Mouse (Mus musculus) heart, postnatal 0 days (tissue): ENCODE data around the gene Prdm2. TPM values are rescaled to one million over a fixed set of nuclear protein-coding genes. Genes with fewer than 3 reads are reported as not detected.

ENCODE experiments used
- ATAC-seq: fragments of 200-750 bp; cut with Nextera tagmentation; 2 replicates; pipeline ENCODE4 v1.8.0; 2017; ENCODE audit warnings: low read depth, moderate number of reproducible peaks, moderate library complexity; ENCODE audit not compliant: insufficient read depth
- DNase-seq: peaks from one replicate; pipeline ENCODE4 v3.0.0-alpha.2; 2016; ENCODE audit warnings: low spot score
- H3K27ac ChIP-seq: fragments of 300-500 bp; sonication (generic); 2 replicates; pipeline ENCODE4 v1.5.1; 2014; ENCODE audit warnings: low read depth, mild to moderate bottlenecking
- H3K27me3 ChIP-seq: fragments of 300-500 bp; sonication (generic); 2 replicates; pipeline ENCODE4 v1.6.1; 2014; ENCODE audit warnings: low read length, mixed read lengths; ENCODE audit not compliant: control insufficient read depth, insufficient read depth
- H3K36me3 ChIP-seq: fragments of 300-500 bp; sonication (generic); replicated peaks from 2 replicates; pipeline ENCODE4 v1.6.1; 2014; ENCODE audit warnings: low read length, mixed read lengths; ENCODE audit not compliant: control insufficient read depth, insufficient read depth
- H3K4me1 ChIP-seq: fragments of 300-500 bp; sonication (generic); 2 replicates; pipeline ENCODE4 v1.6.1; 2014; ENCODE audit warnings: antibody characterized with exemption; ENCODE audit not compliant: control insufficient read depth, insufficient read depth
- H3K4me2 ChIP-seq: fragments of 300-500 bp; sonication (generic); 2 replicates; pipeline ENCODE4 v1.6.1; 2014; ENCODE audit warnings: low read depth, mild to moderate bottlenecking, low read length, moderate library complexity
- H3K4me3 ChIP-seq: fragments of 300-500 bp; sonication (generic); 2 replicates; pipeline ENCODE4 v1.5.1; 2014; ENCODE audit warnings: low read depth, low read length
- H3K9ac ChIP-seq: fragments of 300-500 bp; sonication (generic); replicated peaks from 2 replicates; pipeline ENCODE4 v1.6.1; 2014; ENCODE audit warnings: low read depth, low read length, mixed read lengths
- H3K9me3 ChIP-seq: fragments of 300-500 bp; sonication (generic); replicated peaks from 2 replicates; pipeline ENCODE4 v1.6.1; 2016; ENCODE audit warnings: low read length; ENCODE audit not compliant: control insufficient read depth
- CTCF ChIP-seq: IDR thresholded peaks from 2 replicates; pipeline ENCODE4 v1.5.1; 2016; ENCODE audit warnings: antibody characterized with exemption, control low read depth, low read depth
- EP300 ChIP-seq: IDR thresholded peaks from 2 replicates; pipeline ENCODE4 v1.6.1; 2016; ENCODE audit warnings: antibody characterized with exemption, low read depth
- WGBS: fragments of 180-500 bp; shearing (Covaris S2); extraction: QIAGEN DNeasy Blood & Tissue Kit; methylation state at CpG from one replicate; pipeline ENCODE4 v1.1.7; 2014; 5-methylcytosine and 5-hydroxymethylcytosine counted together
- polyA plus RNA-seq: library from polyadenylated mRNA; unstranded; fragments of >200 nt; fragmentation: Nextera tagmentation; extraction: Ambion mirVana; gene quantifications from 2 replicates; pipeline ENCODE4 v1.2.1, GENCODE M21; 2015
- total RNA-seq: library from RNA; depleted of rRNA; stranded (reverse); fragments of >200 nt; gene quantifications from 2 replicates; pipeline ENCODE4 v1.2.3, GENCODE M21; 2014; ENCODE audit warnings: low replicate concordance

The Prdm2 gene
- total and polyA plus RNA-seq, 2 experiments from 2014 or later: 5.5 to 5.8 TPM

GRCm38 (mm10) chr4:143185496-143185895, 27.3 kb downstream of the Prdm2 start:
- ATAC-seq: no peak
- Histone ChIP-seq H3K27ac (no peak overlapping the region), H3K9me3 (no peaks in the 10 kb centered on the region), H3K27me3 (no peaks in the 10 kb centered on the region), H3K4me3 (no peak overlapping the region), H3K36me3 (no peaks in the 10 kb centered on the region; the same call in 1 of the 2 replicates), H3K9ac (no peak overlapping the region), H3K4me1 (peaks cover 6% of the 10 kb centered on the region; the same call in 1 of the 2 replicates), H3K4me2 (no peak overlapping the region)
- 59% methylated on average over 9 of the region's 9 CpGs for WGBS
- no peak for DNase-seq
- TF ChIP-seq CTCF (no peak), EP300 (no peak)

- no peak for ATAC-seq
- no peaks in the 10 kb centered on the region; the same call in 1 of the 2 replicates for H3K36me3 ChIP-seq
- no peak for DNase-seq
- no peak overlapping the region for H3K4me3 ChIP-seq
- H3K27me3 ChIP-seq: no peaks in the 10 kb centered on the region
- no peak overlapping the region for H3K27ac ChIP-seq
- no peak for TF ChIP-seq EP300
- no peak for TF ChIP-seq CTCF
- H3K9ac ChIP-seq: no peak overlapping the region
- no peaks in the 10 kb centered on the region for H3K4me1 ChIP-seq
- WGBS: 89% methylated on average over 6 of the region's 6 CpGs
- H3K9me3 ChIP-seq: no peaks in the 10 kb centered on the region
- no peak overlapping the region for H3K4me2 ChIP-seq
Measured at GRCm38 (mm10) chr4:143183141-143183540, 29.7 kb downstream of the Prdm2 start.

GRCm38 (mm10) chr4:143180731-143181130, 32.1 kb downstream of the Prdm2 start:
- Histone ChIP-seq H3K4me2 (no peak overlapping the region), H3K9ac (no peak overlapping the region), H3K27me3 (no peaks in the 10 kb centered on the region), H3K4me1 (no peaks in the 10 kb centered on the region), H3K27ac (no peak overlapping the region), H3K36me3 (no peaks in the 10 kb centered on the region; the same call in 1 of the 2 replicates), H3K4me3 (no peak overlapping the region), H3K9me3 (no peaks in the 10 kb centered on the region)
- DNase-seq (no peak), ATAC-seq (no peak)
- WGBS: 76% methylated on average over 5 of the region's 5 CpGs
- TF ChIP-seq EP300 (no peak), CTCF (no peak)

- WGBS: 65% methylated on average over 4 of the region's 4 CpGs
- Histone ChIP-seq H3K4me3 (no peak overlapping the region), H3K4me1 (no peaks in the 10 kb centered on the region), H3K27me3 (no peaks in the 10 kb centered on the region), H3K9ac (no peak overlapping the region), H3K4me2 (no peak overlapping the region), H3K27ac (no peak overlapping the region), H3K9me3 (no peaks in the 10 kb centered on the region), H3K36me3 (peaks cover 17% of the 10 kb centered on the region; the same call in 1 of the 2 replicates)
- no peak for TF ChIP-seq EP300
- TF ChIP-seq CTCF: no peak
- DNase-seq (no peak), ATAC-seq (no peak)
Measured at GRCm38 (mm10) chr4:143171600-143172290, 41.0 kb downstream of the Prdm2 start.

GRCm38 (mm10) chr4:143170290-143170689, 42.5 kb downstream of the Prdm2 start:
- Histone ChIP-seq H3K27me3 (no peaks in the 10 kb centered on the region), H3K9ac (no peak overlapping the region), H3K27ac (no peak overlapping the region), H3K36me3 (peaks cover 17% of the 10 kb centered on the region; the same call in 1 of the 2 replicates), H3K4me3 (no peak overlapping the region), H3K9me3 (no peaks in the 10 kb centered on the region), H3K4me1 (no peaks in the 10 kb centered on the region), H3K4me2 (no peak overlapping the region)
- no peak for TF ChIP-seq CTCF
- ATAC-seq: no peak
- WGBS: 88% methylated on average over 2 of the region's 2 CpGs
- DNase-seq: no peak

- H3K4me1 ChIP-seq: no peaks in the 10 kb centered on the region
- no peak for DNase-seq
- no peak overlapping the region for H3K4me3 ChIP-seq
- no peak overlapping the region for H3K4me2 ChIP-seq
- 90% methylated on average over 3 of the region's 3 CpGs for WGBS
- ATAC-seq: no peak
- no peak overlapping the region for H3K27ac ChIP-seq
- no peaks in the 10 kb centered on the region for H3K27me3 ChIP-seq
- H3K9me3 ChIP-seq: no peaks in the 10 kb centered on the region
- H3K9ac ChIP-seq: no peak overlapping the region
- H3K36me3 ChIP-seq: peaks cover 13% of the 10 kb centered on the region; the same call in 1 of the 2 replicates
- TF ChIP-seq EP300: no peak
Measured at GRCm38 (mm10) chr4:143168093-143168492, 44.7 kb downstream of the Prdm2 start.
